Mouse (Mus musculus): ENCODE measurements around the gene Iqch.

The Iqch gene

DNA sequence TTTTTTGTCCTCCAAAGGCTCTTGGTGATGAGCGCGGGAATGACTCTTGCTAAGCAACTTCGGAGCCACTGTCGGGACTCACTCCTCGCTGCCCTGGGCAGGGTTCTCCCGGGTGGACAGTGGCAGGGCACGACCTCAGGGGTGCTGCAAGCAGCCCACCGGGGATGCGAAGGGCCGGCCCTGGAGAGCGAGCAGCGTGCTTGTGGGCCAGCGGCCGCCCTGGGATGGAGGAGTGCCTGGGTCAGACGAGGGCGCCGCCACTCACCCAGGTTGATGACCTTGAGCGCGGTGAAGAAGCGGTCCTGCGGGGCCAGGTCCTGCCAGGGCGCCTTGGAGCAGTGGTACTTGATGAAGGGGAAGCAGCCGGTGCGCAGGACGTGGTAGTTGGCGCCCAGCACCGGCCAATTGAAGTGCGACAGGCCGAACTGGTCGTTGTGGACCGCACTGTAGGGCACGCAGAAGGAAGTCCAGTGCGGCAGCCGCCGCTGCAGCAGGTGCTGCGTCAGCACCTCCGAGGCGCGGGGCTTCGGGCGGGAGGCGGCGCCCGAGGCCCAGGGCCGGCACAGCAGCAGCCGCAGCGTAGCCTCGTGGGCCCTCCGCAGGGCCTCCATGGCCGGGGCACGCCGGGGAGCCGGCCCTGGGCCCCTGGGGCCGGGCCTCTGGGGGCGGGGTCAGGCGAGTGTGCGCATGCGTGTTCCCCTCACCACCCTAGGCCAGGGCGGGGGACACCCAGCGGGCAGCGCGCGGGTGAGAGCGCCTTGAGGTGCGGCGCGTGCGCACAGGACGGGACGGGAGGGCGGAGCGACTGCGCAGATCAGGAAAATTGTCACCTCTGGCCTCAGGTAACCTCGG, 203.5 kb downstream of the Iqch start, which contains the start of gene 2300009A05Rik:
Gene 2300009A05Rik, minus strand, starts transcription at position 636 of the 852 bp plus-strand sequence.
- TF ChIP-seq GATA4 (IDR thresholded peaks at IDR 0.05; ENCODE audit: insufficient replicate concordance, low read length): peak; percentile 14; the same call in 1 of the 2 replicates

DNA sequence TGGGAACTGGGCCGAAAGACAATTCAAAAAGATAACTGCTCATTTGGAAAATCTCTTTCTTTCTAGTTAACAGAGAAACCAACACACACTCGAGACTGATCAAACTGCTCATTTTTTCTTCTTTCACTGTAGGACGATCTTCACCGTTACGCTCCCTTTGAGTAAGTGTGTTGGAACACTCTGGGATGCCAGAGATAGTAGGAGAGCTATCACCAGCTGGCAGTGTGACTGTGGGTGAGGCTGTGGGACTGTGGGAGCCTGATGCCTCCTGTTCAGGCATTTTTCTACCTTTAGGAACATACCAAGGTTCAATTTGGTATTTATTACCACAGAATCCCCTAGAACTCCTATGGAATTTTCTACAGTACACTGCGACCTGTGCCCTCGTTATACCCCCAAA, 206.7 kb downstream of the Iqch start:
- no peak for TF ChIP-seq GATA4 (IDR thresholded peaks at IDR 0.05; ENCODE audit: insufficient replicate concordance, low read length)

DNA sequence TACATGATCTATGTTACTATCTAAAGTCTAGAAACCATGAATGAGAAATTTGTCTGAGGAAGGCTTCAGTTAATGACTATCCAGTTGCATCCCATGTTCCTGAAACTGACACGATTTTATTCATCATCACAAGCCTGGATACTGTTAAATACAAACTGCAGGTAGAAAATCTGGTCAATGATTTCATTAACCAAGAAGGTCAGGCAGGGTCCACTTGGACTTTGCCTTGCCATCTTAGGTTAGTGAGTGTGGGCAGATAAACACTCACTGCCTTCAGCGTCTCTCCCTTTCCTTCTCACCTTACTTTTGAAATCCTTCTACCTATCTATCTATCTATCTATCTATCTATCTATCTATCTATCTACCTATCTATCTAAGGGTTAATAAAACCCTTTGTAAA, 211.0 kb downstream of the Iqch start:
- no peak for TF ChIP-seq GATA4 (IDR thresholded peaks at IDR 0.05; ENCODE audit: insufficient replicate concordance, low read length)

DNA sequence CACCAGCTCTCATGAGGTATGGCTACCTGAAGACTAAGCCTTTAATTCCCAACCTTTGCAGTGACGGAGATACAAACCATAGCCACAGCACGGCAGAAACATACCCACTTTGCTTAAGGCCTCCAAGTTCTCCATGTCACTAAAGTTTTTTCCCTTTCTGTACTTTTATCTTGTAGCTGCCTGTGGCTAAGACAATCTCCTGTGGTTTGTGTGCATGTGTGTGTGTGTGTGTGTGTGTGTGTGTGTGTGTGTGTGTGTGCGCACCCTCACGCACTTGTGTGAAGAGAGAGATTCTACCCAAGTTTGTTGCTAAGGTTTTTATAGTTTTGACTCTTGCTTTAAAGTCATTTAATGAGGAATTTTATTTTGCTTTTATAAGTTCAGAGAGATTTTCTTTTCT, 219.5 kb downstream of the Iqch start:
- no peak for TF ChIP-seq GATA4 (IDR thresholded peaks at IDR 0.05; ENCODE audit: insufficient replicate concordance, low read length)

DNA sequence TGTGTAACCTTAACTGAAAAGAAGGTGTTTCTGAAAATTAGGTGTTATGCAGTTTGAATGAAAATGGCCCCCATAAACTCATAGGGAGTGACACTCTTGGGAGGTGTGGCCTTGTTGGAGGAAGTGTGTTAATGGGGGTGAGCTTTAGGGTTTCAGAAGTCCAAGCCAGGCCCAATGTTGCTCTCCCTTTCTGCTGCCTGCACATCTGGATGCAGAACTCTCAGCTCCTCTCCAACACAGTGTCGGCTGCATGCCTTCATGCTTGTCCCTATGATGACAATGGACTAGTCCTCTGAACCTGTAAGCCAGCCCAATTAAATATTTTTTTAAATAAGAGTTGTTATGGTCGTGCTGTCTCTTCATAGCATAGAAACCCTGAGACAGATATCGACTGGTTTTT, 222.0 kb downstream of the Iqch start:
- no peak for TF ChIP-seq GATA4 (IDR thresholded peaks at IDR 0.05; ENCODE audit: insufficient replicate concordance, low read length)

DNA sequence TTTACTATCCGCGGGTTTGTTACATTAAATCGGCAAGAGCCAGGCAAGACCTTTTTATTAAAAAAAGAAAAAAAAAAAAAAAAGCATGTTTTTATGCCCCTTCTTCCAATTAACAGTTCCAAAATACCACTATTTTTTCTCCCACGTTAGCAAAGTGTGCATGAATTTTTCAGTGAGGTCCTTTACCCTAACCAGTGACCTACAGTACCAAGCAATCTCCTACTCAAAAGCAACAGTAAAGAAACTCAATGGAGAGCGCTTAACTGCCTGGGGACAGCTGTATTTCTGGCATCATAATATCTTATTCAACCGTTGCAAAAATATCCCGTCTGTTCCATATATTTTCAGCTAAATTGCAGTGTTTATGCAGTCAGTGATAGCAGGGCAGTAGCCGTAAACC, 224.1 kb downstream of the Iqch start:
- TF ChIP-seq GATA4 (IDR thresholded peaks at IDR 0.05; ENCODE audit: insufficient replicate concordance, low read length): no peak

DNA sequence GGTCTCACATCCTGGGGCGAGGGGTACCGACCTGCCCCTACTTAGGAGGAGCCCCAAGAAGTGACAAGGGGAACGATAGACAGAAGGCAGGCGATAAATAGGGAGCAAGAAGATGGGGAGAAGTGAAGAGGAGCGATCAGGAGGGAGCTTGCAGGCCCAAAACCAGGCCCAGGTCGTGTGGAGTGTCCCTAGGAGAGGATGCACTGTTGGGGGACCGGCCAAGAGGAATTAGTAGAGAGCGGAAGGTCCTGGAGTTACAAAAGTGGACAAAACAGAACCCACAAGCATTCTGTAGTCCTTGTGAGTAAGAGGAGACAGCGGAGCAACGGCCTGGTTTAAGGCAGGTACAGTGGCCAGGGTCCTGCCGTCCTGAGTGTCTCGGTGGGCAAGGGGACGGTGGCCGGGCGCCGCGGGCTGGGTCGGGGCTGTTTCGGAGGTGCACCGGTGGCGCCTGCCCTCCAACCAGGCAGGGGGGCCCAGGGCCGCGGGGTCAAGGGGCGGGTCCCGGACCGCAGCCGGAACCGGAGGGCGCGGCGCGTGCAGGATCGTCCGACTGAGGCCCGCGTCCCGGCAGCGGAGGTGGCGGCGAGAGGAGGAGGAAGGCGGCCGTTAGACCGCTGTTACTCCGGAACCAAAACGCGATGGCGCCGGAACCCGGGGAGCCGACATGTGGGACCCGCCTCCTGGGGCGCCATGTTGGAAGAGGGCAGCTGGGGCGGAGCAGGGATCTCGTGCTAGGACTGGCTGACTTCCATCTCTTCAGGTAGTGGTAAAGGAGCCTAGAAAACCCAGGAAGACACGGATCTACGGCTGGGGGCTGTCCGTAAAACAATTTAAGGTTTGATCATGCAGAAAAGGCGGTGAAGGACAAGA, 224.8 kb downstream of the Iqch start, which contains the start of gene Map2k5:
Gene Map2k5, minus strand, starts transcription at position 633 of the 873 bp plus-strand sequence.
- no peak for TF ChIP-seq GATA4 (IDR thresholded peaks at IDR 0.05; ENCODE audit: insufficient replicate concordance, low read length)

DNA sequence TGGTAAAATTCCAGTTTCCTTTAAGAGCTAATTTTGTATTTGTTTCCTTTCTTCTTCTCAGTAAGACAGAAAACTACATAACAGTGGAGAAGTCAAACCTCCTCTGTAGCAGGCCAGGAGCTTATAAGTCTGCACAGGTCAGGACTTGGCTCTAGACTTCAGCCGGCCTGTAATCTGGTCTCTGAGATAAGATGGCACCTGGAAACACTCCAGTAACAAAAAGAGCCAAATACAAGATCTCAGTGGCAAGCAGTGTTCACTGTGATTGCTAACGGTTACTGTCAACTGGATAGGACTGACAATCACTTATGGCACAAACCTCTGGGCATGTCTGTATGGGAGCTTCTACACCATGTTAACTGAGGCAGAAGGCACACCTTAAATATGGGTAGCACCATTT, 229.0 kb downstream of the Iqch start:
- TF ChIP-seq GATA4 (IDR thresholded peaks at IDR 0.05; ENCODE audit: insufficient replicate concordance, low read length): 0 out of 2 replicates have a peak, but pooled peaks have one; percentile 22

DNA sequence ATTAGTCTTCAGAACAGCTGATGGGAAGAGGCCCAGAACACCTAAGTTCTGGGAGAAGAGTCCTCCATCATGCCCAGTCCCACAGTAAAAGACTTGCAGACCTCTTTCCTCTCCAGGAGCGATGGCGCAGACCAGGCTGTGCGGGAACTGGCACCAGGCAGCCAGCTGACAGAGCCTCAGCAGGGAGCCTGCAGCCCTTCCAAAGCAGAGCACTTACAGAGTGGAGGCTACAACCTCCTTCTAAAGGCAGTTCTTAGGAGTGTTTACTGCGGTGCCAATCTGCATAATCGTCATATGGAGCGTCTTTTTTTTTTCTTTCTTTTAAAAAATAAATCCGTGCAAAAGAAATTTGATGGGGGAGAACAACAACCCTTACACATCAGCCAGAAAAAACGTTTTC, 229.8 kb downstream of the Iqch start:
- no peak for TF ChIP-seq GATA4 (IDR thresholded peaks at IDR 0.05; ENCODE audit: insufficient replicate concordance, low read length)
